ENCODE assay signal across 8 mouse cellular contexts in the genomic region with DNA sequence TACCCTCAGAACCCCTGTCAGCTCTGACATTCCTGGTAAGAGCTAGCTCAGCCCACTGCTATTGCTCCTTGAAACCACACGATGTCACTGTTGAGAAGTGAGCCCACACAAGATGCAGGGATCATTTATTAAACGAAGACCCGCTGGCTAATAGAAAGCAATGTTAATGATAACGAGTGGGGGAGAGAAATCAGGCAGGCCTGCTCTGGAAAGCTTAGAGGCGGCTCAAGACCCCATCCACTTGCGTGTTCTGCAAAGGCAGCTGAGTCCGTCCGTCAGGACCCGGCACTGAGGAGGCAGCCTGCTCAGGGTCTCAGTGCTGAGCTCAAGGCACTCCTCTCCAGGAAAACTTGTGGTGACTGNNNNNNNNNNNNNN. TPM values are rescaled to one million over a fixed set of nuclear protein-coding genes. Genes with fewer than 3 reads are reported as not detected.
DNase-seq lines count a peak whose midpoint lies in the region; ATAC-seq lines count a peak whose summit lies in the region.

No protein-coding gene starts in this region.

- 0 out of 2 replicates have a peak overlapping the region, but pooled peaks have one; percentile 14 for H3K4me3 ChIP-seq in liver, embryonic 13.5 days (replicated peaks)

- H3K4me2 ChIP-seq in liver, embryonic 13.5 days: peak overlapping the region; percentile 45; the same call in 1 of the 2 replicates

- H3K4me1 ChIP-seq in liver, embryonic 13.5 days (replicated peaks): no peaks in the 10 kb centered on the region

- H3K27me3 ChIP-seq in liver, embryonic 13.5 days: no peaks in the 10 kb centered on the region

- ATAC-seq in liver, embryonic 13.5 days (ENCODE audit: low read depth): no peak

- intact Hi-C loops in heart, postnatal 25 days (cut with DNase I): loop anchor here (5.0 kb wide), 1 partner anchor 543 kb away; no protein-coding TSS in a partner anchor

- no peaks in the 10 kb centered on the region for H3K36me3 ChIP-seq in liver, embryonic 13.5 days

- WGBS in liver, embryonic 13.5 days (ENCODE audit: insufficient replicate concordance): 3% methylated on average over 9 of the region's 9 CpGs

- no peak overlapping the region for H3K9ac ChIP-seq in liver, embryonic 13.5 days

- H3K27ac ChIP-seq in liver, embryonic 13.5 days: no peak overlapping the region

- peak; percentile 15 for DNase-seq in heart, adult 8-10 months (ENCODE audit: low spot score)
- no peak for DNase-seq in heart, postnatal 25 days (ENCODE audit: low spot score)
- DNase-seq in R1 (ENCODE audit: low read depth, low spot score): peak; percentile 79
- DNase-seq in fibroblast of lung, adult 2 months (ENCODE audit: low read depth): peak; percentile 25
- peak; percentile 49 for DNase-seq in induced T-regulatory cell, adult 2 months (ENCODE audit: low read depth)
- DNase-seq in liver, embryonic 13.5 days: no peak
- DNase-seq in neural tube, embryonic 10.5 days (ENCODE audit: extremely low spot score, low spot score): peak; percentile 69
- no peak for DNase-seq in spleen, postnatal 4 days (ENCODE audit: low spot score in 2 of 2)

- no peaks in the 10 kb centered on the region for H3K9me3 ChIP-seq in liver, embryonic 13.5 days (replicated peaks)

RNA-seq across cellular contexts. Expression of a gene that starts 15.5 kb away (rescaled TPM):
- total RNA-seq in heart, adult 8-10 months (2022): not detected
- total RNA-seq in heart, postnatal 25 days (2021): not detected
- polyA plus RNA-seq in liver, embryonic 13.5 days (2015; fragmentation: Nextera tagmentation; extraction: Ambion mirVana): not detected in 2 replicates

Comparison
In these comparisons a context has a peak if more than half of its experiments do, and no peak if none do; other contexts are left out.
1. DNase-seq: peak in heart, adult 8-10 months (single experiment), R1 (single experiment), fibroblast of lung, adult 2 months (single experiment), induced T-regulatory cell, adult 2 months (single experiment) and neural tube, embryonic 10.5 days (single experiment); none in heart, postnatal 25 days (single experiment), liver, embryonic 13.5 days (single experiment) and spleen, postnatal 4 days (0 of 2).